Mouse (Mus musculus) adrenal gland, adult 8-10 months (tissue): ENCODE results near the gene Dnajb13. TPM values are rescaled to one million over a fixed set of nuclear protein-coding genes. Genes with fewer than 3 reads are reported as not detected.

Experiments used
- total RNA-seq, 4 experiments: library from RNA; stranded (reverse); gene quantifications; 2 replicates each; pipeline ENCODE4 v1.2.4; 2022

The Dnajb13 gene
- total RNA-seq, 4 experiments from 2014 or later, result 0.20 to 0.89 (median 0.42) TPM

Other genes with a start within 250 kb of the Dnajb13 start
- 1 to 10 TPM in 1 of 4 experiments, under 1 TPM in 3; 0.49 to 1.1 (median 0.81) TPM for gene P4ha3, start 229.4 kb downstream of the Dnajb13 start, total RNA-seq
- gene C2cd3, start 142.7 kb downstream of the Dnajb13 start, total RNA-seq, result 10 to 100 TPM; 19.7 to 29.1 (median 26.8) TPM
- gene Ppme1, start 142.7 kb downstream of the Dnajb13 start, total RNA-seq, result 10 to 100 TPM; 55.4 to 65.8 (median 61.8) TPM
- 10 to 100 TPM in 3 of 4 experiments, 1 to 10 TPM in 1; 6.3 to 17.8 (median 14.7) TPM for gene Ucp3, start 42.0 kb downstream of the Dnajb13 start, total RNA-seq
- 100 to 1,000 TPM; 212 to 320 (median 270) TPM for gene Ucp2, start 21.6 kb downstream of the Dnajb13 start, total RNA-seq
- 10 to 100 TPM in 3 of 4 experiments, 1 to 10 TPM in 1; 8.1 to 14.5 (median 11.3) TPM for gene Coa4, start 22.1 kb upstream of the Dnajb13 start, total RNA-seq
- gene Rab6a, start 92.5 kb upstream of the Dnajb13 start, total RNA-seq, result 10 to 100 TPM; 64.3 to 76.2 (median 70.9) TPM
- 10 to 100 TPM; 51.9 to 63.8 (median 57.9) TPM for gene Mrpl48, start 93.3 kb upstream of the Dnajb13 start, total RNA-seq
- 1 to 10 TPM; 3.9 to 6.9 (median 4.8) TPM for gene Plekhb1, start 147.5 kb upstream of the Dnajb13 start, total RNA-seq
- 10 to 100 TPM; 46.7 to 75.8 (median 55.1) TPM for gene Fam168a, start 191.7 kb upstream of the Dnajb13 start, total RNA-seq